Mouse (Mus musculus) erythroblast, embryonic 14.5 days (primary cell): ENCODE measurements at regions not wholly inside any gene's neighbourhood (a gene's known extent, or its start where the extent isn't known, plus 50 kb on each side); places are given as distances from the start of the nearest gene placed in this dataset.

Source experiments
- GATA1 ChIP-seq: IDR thresholded peaks from 2 replicates; pipeline ENCODE4 v1.6.1; 2012; ENCODE audit warnings: low read length, inconsistent platforms, mixed read lengths
- TAL1 ChIP-seq: IDR thresholded peaks from 3 replicates; pipeline ENCODE4 v1.6.1; 2012; ENCODE audit warnings: low read length, inconsistent platforms, mixed read lengths

DNA sequence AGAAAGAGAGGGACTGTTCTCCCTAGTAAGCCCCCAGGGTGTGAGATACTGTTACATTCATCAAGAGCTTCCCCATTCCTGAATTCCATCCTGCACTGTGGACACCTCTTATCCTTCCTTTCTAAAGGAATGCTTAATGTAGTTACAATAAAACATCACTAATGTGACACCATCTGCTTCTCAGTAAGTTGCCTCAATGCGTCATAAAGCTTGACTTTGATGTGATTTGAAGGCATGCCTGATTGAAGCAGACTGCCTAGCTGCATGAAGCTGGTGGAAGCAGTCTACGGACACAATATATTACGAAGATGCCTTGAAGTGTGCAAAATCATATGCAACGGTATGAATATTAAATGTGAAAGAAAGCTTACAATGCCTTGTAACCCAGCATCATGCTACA is 65.6 kb upstream of the Cd180 start:
- TF ChIP-seq GATA1 (no peak), TAL1 (no peak)
